Mouse (Mus musculus) brain, embryonic 14.5 days (tissue): ENCODE measurements around the gene Uhrf2. TPM values are rescaled to one million over a fixed set of nuclear protein-coding genes. Genes with fewer than 3 reads are reported as not detected.
A peak's percentile ranks its signal among the peaks of the same experiment; 100 is the strongest.
"Not testable (repeated sequence)": the region's sequence is repeated elsewhere in the genome, so short reads cannot be mapped to it uniquely, and the experiment has no call there.

Experiments
- DNase-seq: peaks from one replicate; pipeline ENCODE4 v3.0.0-alpha.2; 2011; ENCODE audit warnings: low read depth
- CTCF ChIP-seq: fragments of 200-500 bp; IDR thresholded peaks from 2 replicates; pipeline ENCODE4 v1.5.1; 2012; ENCODE audit warnings: inconsistent platforms, mild to moderate bottlenecking, moderate library complexity, borderline replicate concordance; ENCODE audit not compliant: insufficient read depth, insufficient read length; ENCODE audit errors: extremely low read depth
- POLR2A ChIP-seq: fragments of 200-500 bp; IDR thresholded peaks from 2 replicates; pipeline ENCODE4 v1.6.1; 2012; ENCODE audit warnings: mild to moderate bottlenecking, inconsistent platforms, borderline replicate concordance; ENCODE audit not compliant: poor library complexity, insufficient read depth, insufficient read length, severe bottlenecking; ENCODE audit errors: extremely low read depth
- polyA plus RNA-seq: library from polyadenylated mRNA; depleted of rRNA; stranded (reverse); fragments of >200 nt; gene quantifications from 2 replicates; pipeline ENCODE4 v1.2.3, GENCODE M21; 2012; rRNA removed

The Uhrf2 gene
- 128 and 165 TPM in 2 replicates for polyA plus RNA-seq

DNA sequence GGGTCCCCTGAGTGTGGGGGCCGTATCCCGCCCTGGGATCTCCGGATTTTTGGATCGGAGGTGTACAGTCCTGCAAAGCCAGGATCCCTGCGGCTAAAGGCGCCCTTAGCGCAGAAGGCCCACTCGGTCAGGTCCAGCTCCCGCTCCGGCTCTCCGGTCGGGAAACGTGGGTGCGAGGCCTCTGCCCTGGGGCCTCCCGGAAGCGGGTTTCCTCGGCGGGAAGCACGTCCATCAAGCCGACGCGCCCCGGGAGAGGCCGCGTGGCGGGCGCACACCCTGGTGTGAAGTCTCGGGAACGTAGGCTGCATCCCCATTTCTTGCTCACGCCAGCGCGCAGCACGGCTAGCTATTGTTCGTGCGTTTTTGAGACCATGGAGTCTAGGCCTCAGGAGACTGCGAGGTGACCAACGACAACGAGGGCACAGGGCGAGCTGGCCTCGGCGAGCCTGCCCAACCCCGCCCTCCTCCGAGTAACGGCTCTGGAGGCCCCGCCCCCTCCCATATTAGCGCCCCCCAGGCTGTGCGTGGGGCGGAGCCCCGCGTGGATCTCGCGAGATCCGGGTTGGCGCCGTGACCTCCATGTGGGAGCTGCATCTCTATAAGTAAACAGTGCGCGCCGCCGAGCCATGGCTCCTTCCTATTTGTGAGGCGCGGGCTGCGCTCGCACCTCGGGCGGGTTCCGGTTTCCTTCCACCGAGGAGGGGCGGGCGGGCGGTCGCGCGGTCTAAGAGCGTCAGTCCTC is at the start of gene Uhrf2:
Uhrf2 (plus strand) TSS at position 620 of the 742 bp plus-strand sequence.
- peak; percentile 98 for DNase-seq
- TF ChIP-seq POLR2A (peak; percentile 80; the same call in 1 of the 2 replicates), CTCF (no peak)

DNA sequence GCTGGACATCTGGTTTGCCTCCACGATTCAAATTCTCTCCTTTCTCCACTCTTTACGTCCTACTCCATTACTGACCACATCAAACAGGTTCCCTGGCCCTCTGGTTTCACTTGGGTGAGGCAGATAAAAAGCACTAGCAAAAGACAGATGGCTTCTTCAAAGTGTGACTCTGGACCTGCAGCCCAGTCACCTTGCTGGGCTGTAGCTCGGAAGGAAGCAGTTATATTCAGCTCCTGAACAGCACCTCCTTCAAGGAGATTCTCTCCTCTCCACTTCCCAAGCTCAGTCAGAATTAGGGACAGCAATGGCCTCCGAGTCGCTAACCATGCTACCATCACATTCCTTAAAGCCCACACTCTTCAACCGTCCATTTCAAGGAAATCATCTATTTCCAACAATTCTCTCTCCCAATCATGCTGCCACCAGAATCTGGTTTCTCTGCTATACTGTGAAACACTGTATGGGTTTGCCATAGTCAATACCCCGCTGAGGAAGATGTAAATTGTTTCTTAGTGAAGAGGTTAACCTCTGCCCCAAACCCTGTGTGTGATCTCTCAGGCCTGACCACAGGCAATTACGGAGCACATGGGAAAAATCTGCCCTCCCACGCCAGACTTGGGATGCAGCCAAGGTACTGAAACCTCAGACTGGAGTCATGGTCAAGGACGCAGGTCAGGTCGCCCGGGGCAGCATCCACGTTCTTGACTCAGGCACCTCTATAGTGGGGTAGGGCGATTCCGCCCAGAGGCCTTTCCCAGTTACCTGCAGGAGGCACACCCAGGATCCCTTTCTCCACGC is 45.9 kb upstream of the Uhrf2 start:
- no peak for DNase-seq
- TF ChIP-seq POLR2A: no peak
- no peak for TF ChIP-seq CTCF

GRCm38 (mm10) chr19:29986464-29987091 is 43.7 kb upstream of the Uhrf2 start:
- DNase-seq: no peak
- TF ChIP-seq POLR2A (no peak), CTCF (no peak)

- peak; percentile 70 for DNase-seq
- TF ChIP-seq POLR2A: no peak
- no peak for TF ChIP-seq CTCF
These were observed 29.6 kb upstream of the Uhrf2 start for GRCm38 (mm10) chr19:30000406-30001365.

DNA sequence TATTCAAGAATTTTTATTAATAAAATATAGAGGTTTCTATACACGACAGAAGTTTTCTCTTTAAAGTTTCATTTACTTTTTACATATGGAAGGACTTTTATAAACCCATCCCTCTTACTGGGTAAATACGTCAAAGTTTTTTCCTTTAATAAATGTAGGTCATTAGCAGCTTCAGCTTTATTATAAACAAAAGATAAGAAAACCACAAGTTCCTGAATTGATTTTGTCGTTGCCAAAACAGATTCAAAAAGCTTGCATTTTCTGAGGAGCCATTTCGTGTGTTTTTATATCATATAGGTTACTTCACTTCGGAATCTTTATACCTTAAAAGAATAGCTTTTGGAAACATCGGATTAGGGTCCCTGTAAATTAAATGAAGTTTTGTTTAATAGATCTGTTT is 28.8 kb upstream of the Uhrf2 start:
- TF ChIP-seq CTCF: no peak
- TF ChIP-seq POLR2A: no peak
- DNase-seq: no peak

DNA sequence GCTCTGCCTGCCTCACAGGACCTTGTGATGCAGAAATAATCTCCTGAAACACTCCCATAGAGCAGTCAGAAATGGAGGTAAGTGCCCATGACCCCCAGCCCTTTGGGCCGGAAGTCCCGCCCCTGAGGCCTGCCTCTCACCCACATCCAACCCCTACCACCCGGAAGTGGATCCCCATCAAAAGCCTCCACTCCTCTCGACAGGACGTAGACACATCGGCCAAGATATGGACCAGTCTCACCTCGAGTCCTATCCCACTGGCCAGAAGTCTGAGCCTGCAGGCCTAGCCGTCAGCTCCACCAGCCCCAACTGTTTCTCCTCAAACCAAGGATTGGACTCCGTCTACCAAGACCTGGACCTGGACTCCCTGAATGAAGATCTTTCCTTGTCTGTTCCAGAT is 26.7 kb upstream of the Uhrf2 start, which contains the start of gene Trpd52l3:
Trpd52l3 (plus strand) TSS at position 170 of the 400 bp plus-strand sequence.
- no peak for TF ChIP-seq POLR2A
- TF ChIP-seq CTCF: no peak
- no peak for DNase-seq

- TF ChIP-seq CTCF: no peak
- no peak for TF ChIP-seq POLR2A
- no peak for DNase-seq
These were observed 23.9 kb upstream of the Uhrf2 start for GRCm38 (mm10) chr19:30006371-30006770.

GRCm38 (mm10) chr19:30010520-30011296 is 19.6 kb upstream of the Uhrf2 start:
- TF ChIP-seq POLR2A: no peak
- no peak for TF ChIP-seq CTCF
- no peak for DNase-seq

DNA sequence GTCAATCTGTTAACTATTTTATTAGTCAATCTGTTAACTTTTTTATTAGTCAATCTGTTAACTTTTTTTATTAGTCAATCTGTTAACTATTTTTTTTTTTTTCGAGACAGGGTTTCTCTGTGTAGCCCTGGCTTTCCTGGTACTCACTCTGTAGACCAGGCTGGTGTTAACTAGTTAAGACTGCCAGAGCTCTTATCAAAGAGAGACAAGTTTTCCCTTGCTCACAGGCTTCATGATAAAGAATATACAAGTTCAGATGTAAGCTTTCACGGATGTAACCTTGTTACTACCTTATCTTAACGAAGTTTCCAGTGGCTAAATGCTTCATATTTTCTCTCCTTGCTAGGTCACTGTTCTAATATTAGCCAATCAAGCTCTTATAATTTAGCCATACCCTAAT is 16.0 kb upstream of the Uhrf2 start:
- no peak for DNase-seq
- TF ChIP-seq CTCF (no peak), POLR2A (no peak)

DNA sequence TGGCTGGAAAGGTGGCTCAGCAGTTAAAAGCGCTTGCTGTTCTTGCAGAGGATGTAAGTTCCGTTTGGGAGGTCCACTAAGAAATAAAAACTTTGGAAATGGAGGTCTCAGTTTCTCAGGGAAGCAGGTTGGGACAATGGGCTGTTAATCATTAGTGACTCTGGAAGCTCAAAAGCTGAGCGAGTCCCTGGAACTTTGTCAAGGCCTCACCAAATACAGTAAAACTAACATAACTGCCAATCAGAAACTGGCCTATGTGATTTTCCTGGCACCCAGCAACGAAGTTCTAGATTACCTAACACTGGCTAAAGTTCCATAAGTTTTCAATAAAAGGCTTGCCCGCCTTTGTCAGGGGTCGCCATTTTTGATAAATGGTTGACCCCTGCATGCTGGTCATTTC is 14.2 kb upstream of the Uhrf2 start:
- no peak for TF ChIP-seq POLR2A
- no peak for TF ChIP-seq CTCF
- no peak for DNase-seq

DNA sequence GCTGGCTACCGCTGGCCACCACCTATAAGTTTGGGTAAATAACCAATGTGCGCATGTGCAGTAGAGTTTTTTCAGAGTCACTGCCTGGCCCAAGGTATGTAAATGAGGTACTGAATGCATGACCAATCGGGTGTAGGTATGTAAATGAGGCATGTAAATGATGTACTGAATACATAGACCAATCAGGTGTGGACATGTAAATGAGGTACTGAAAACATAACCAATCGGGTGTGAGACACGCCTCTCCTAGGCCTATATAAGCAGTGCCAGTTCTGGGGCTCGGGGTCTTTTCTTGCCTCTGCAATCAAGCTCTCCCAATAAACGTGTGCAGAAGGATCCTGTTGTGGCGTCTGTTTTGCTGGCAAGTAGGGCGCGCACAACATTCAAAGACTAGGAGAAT is 6.9 kb upstream of the Uhrf2 start:
- DNase-seq: not testable (repeated sequence)
